Mouse (Mus musculus): ENCODE measurements around the gene Borcs6. TPM values are rescaled to one million over a fixed set of nuclear protein-coding genes. Genes with fewer than 3 reads are reported as not detected.

Borcs6 gene
- total RNA-seq, 2 experiments from 2014 or later: 23.8 to 25.2 TPM

DNA sequence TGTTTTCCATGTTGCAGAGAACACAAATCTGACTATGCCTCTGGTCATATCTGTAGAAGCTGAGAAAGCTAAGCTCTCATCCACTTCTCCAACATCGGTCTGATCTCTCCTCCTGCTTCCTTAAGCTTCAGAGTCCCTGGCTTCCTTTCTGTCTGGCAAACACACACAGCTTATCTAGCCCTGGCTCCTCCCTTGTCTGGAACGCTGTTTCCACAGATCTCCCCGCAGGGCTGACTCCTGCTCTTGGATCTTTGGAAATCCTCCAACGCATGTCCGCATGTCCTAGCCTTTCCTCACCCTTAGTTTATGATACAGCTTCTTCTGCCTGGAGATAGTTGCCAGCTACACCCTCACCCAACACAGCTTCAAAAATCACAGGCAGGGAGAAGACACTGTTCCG is 8.1 kb downstream of the Borcs6 start:
- intact Hi-C loops (cut with DNase I): no loop called here
- DNase-seq: no peak

DNA sequence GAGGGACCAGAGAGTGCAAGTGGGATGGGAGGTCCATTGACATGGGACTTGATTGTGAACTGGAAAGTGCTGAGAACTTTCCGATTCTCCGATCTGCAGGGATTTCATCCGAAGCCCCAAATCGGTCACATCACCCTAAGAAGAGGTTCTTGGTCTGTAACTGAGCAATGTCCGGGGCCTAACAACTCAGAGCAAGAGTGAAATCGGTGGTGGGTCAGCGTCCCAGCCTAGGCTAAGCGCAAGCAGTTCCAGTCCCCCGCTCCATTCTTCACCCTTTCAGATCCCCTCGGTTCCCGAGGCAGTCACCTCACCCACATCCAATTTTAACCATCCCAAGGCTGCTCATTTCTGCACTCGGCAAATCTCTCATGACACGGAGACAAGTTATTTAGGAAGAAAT is 10.6 kb downstream of the Borcs6 start:
- intact Hi-C loops (cut with DNase I): no loop called here
- DNase-seq: no peak

GRCm38 (mm10) chr11:69070590-69071222 is 11.2 kb downstream of the Borcs6 start, which contains the start of gene Tmem107:
Gene Tmem107, plus strand, starts transcription at chr11:69070806.
- DNase-seq: peak; percentile 95
- intact Hi-C loops (cut with DNase I): no loop called here

- DNase-seq: no peak
- intact Hi-C loops (cut with DNase I): no loop called here
Measured at GRCm38 (mm10) chr11:69071262-69071661, 11.7 kb downstream of the Borcs6 start.

DNA sequence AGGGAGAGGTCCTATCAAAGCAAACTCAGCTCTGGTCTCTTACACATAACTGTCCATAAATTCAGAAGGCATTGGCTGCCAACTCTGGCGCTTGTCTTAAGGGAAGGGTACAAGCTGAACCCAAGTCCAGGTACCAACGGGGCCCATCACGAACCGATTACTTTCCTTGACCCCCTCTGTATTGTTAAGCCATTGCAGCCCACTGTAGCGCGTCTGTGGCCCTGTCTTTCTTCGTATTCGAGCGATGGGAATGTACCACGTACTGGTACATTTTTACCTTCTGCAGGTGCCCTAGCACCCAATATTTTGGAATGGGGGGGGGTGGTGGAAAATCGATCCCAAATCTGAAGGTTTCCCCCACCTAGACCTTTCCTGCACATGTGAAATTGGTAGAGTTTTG is 12.7 kb downstream of the Borcs6 start:
- intact Hi-C loops (cut with DNase I): no loop called here
- DNase-seq: no peak

GRCm38 (mm10) chr11:69072666-69073064 is 13.1 kb downstream of the Borcs6 start:
- no peak for DNase-seq

GRCm38 (mm10) chr11:69073065-69073888 is 13.8 kb downstream of the Borcs6 start:
- intact Hi-C loops (cut with DNase I): no loop called here

More at GRCm38 (mm10) chr11:69072666-69073064, 13.1 kb downstream of the Borcs6 start:
- intact Hi-C loops (cut with DNase I): no loop called here

GRCm38 (mm10) chr11:69073951-69074775 is 14.6 kb downstream of the Borcs6 start:
- no peak for DNase-seq
- intact Hi-C loops (cut with DNase I): no loop called here

More at GRCm38 (mm10) chr11:69073065-69073888, 13.8 kb downstream of the Borcs6 start:
- peak; percentile 82 for DNase-seq

DNA sequence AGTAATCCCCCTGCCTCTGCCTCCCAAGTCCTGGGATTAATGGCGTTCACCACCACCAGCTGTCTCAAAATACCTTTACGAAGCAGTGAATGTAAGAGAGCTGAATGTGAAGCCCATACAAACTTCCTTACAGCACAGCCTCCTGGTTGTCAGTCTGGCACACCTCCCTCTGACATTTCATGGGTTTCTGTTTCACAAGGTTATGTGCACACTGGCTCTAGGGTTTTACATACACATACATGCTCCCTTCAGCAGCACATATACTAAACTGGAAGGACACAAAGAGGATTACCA is 15.2 kb downstream of the Borcs6 start:
- intact Hi-C loops (cut with DNase I): no loop called here
- no peak for DNase-seq

DNA sequence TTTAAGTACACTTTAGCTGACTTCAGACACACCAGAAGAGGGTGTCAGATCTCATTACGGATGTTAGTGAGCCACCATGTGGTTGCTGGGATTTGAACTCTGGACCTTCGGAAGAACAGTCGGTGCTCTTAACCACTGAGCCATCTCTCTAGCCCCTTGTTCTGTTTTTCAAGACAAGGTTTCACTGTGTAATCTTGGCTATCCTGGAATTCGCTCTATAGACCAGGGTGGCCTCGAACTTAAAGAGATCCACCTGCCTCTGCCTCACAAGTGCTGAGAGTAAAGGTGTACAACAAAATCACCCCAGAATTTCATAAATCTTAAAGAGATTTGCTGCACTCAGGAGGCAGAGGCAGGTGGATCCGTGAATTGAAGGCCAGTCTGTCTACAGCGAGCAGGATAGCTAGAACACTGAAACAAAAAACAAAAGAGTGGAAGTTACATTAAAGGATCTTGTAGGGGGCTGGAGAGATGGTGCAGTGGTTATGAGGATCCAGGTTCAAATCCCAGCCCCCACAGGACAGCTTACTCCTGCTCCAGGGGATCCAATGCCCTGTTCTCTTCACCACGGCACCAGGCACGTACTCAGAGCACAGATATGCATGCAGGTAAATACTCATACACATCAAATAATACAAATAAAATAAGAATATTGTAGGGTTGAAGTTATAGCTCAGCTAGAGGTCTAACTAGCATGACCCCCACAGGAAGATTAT is 16.4 kb downstream of the Borcs6 start:
- intact Hi-C loops (cut with DNase I): no loop called here
- DNase-seq: no peak

GRCm38 (mm10) chr11:69076572-69076971 is 17.1 kb downstream of the Borcs6 start:
- no peak for DNase-seq
- intact Hi-C loops (cut with DNase I): no loop called here

DNA sequence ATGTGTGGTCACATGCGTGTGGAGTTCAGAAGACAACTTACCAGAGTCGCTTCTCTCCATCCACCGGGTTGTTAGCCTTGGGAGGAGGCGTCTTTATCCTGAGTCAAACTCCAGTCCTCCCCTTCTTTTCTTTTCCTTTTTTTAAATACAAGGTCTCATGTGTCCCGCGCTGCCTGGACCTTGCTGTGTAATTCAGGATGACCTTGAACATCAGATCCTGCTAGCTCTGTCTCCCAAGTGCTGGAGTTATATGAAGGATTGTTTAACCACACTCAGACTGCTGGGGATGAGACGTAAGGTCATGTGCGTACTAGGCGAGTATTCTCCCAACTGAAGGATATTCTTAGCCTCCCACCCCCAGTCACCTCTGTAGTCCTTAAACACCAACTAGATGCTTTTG is 17.8 kb downstream of the Borcs6 start:
- intact Hi-C loops (cut with DNase I): no loop called here
- DNase-seq: no peak

GRCm38 (mm10) chr11:69078041-69078440 is 18.5 kb downstream of the Borcs6 start:
- intact Hi-C loops (cut with DNase I): no loop called here
- DNase-seq: no peak

- DNase-seq: no peak
- intact Hi-C loops (cut with DNase I): no loop called here
Measured at GRCm38 (mm10) chr11:69078805-69079438, 19.4 kb downstream of the Borcs6 start.

GRCm38 (mm10) chr11:69080102-69080854 is 20.8 kb downstream of the Borcs6 start:
- intact Hi-C loops (cut with DNase I): no loop called here
- DNase-seq: no peak

DNA sequence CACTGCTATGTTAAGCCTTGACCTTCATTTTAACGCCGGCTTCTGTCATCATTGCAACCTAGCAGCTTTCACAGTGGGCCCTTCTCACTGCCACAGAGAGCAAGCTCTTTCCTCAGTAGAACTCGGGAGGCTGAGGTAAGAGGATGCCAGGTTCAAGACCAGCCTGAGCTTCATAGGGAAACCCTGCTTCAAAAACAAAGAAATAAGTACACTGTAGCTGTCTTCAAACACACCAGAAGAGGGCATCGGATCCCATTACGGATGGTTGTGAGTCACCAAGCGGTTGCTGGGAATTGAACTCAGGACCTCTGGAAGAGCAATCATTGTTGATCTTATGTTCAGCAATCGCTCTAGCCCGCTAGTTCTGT is 21.3 kb downstream of the Borcs6 start:
- DNase-seq: no peak
- intact Hi-C loops (cut with DNase I): no loop called here

DNA sequence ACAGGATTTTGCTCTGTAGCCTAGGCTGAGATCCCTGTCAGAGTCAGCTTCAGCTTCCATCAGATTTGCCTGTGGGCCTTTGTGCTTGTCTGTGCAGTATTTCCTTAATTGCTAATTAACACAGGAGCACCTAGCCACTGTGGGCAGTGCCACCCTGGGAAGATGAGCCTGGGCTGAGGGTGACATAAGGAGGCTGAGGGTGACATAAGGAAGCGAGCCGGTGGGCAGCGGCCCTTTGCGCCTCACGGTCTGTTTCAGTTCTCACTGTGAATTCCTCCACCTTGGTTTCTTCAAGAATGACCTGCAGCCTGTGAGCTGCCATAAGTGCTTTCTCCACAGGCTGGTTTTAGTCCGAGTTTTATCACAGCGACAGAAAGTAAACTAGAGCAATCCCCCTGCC is 22.1 kb downstream of the Borcs6 start:
- intact Hi-C loops (cut with DNase I): no loop called here
- no peak for DNase-seq

DNA sequence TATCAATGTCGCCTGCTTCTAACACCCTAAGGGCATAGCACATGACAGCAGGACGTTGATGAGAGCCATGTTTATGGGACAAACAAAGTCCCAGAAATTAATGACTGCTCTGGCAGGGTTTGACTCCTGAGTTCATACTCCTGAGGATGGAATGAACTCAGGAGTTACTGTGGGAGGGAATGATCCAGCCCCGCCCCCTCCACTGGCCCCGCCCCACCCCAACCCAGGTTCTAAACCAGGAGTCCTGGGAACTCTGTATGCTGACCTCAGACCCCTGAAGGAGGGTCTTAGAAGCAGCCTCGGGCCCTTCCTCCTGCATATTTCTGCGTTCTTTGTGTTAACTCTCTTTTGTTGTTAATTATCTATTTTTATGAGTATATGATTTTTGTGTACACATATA is 26.1 kb downstream of the Borcs6 start:
- intact Hi-C loops (cut with DNase I): no loop called here
- no peak for DNase-seq

- intact Hi-C loops (cut with DNase I): no loop called here
- DNase-seq: no peak
Measured at GRCm38 (mm10) chr11:69086390-69086789, 26.9 kb downstream of the Borcs6 start.

DNA sequence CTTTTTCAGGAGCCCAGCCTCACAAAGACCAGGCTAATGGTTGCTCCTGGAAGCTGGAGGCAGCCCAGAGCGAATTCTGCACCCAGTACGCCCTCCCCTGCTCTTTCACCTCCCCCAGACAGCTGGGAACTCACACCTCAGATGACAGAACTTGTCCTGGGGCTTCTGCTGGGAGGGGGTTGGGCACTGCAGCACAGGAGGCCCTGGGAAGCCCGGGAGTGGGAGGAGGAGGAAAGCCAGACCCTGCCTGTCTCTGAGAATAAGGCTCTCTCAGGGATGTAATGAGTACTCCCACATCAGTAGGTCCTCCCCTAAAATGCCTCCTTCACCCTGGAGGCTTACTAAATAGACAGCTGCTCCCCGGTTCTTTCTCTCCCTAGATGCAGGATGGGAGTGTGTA is 27.6 kb downstream of the Borcs6 start:
- intact Hi-C loops (cut with DNase I): no loop called here
- no peak for DNase-seq
